Mouse (Mus musculus): Measurements from ENCODE around the gene Klc3.
A peak's percentile ranks its signal among the peaks of the same experiment; 100 is the strongest.

Klc3 gene

DNA sequence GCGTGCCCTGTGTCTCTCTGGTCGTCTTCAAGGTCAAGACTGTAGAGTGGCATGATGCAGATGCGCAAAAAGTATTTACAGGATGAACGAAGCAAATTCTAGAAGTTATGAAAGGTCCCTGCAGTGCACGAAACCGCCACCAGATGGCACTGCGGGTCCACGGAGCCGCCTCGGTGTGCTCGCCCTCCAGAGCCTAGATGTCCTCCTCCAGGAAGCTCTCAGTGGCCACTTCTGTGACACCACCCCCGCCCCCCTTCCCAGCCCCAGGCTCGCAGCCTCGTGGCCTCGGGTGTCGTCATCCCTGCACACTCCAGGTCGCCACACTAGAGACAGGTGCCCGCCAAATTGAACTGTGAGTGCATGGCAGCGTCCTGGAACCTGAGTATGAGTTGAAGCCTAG is 1.5 kb upstream of the Klc3 start:
- peak; percentile 81 to 84 for DNase-seq

- DNase-seq = no peak
Observed at GRCm38 (mm10) chr7:19404476-19404875, 572 bp upstream of the Klc3 start, which contains the start of gene Ckm. Gene Ckm, plus strand, starts transcription at chr7:19404776.

GRCm38 (mm10) chr7:19402535-19403112 is 1.3 kb downstream of the Klc3 start:
- DNase-seq = no peak

- DNase-seq = no peak
Observed at GRCm38 (mm10) chr7:19400946-19401345, 3.0 kb downstream of the Klc3 start.

DNA sequence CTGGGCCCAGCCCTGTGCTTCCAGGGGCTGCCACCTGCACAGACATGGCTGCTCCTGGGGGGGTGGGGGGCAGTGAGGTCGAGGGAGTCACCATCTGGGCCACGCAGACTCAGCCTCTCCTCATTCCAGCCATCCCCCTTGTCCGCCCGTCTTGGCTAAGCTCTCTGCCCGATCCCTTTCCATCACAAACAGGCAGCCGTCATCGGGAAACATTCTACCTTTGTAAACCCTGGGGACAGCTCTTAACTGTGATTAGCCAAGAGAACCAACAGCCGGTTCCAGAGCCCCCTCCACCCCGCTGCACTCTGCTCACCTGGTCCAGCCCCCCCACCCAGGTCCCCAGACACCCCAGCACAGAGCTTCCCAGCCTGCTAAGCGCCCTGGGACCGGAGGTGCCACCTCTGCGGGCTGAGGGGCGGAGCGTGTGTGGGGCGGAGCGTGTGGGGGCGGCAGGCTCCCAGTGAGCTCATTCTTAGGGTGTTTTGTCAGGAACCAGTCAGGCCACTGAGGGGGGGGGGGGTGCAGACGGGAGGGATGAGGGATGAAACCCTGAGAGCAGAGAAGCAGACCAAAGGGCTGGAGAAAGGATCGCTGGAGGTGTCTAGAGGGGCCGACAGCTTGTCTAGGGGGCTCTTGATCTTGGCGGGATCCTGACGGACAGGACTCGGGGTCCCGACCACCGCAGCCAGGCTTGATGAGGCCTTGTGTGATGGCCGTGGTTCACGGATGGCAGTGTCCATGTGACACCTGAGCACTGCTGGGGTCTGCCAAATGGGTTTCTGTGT is 4.2 kb downstream of the Klc3 start:
- DNase-seq = no peak

DNA sequence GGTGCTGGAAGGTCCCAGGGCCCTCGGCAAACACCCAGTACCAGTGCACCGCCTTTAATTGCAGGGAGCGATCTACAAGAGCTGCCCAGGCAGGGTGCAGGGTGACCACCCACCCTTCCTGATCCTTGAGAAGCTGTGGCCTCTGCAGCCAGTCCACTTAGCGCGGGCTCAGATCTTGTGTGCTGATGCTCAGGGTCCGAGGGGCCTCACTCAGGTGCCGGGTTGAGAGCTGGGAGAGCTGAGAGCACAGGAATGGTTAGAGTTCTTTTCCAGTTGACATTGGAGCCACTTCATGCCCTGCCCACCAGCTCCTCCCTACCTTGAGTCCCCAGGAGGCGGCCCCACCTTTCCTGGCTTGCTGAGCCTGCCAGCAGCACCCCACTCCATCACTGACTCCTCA is 9.4 kb downstream of the Klc3 start:
- DNase-seq = no peak

GRCm38 (mm10) chr7:19388699-19389413 is 15.0 kb downstream of the Klc3 start:
- no peak for DNase-seq

GRCm38 (mm10) chr7:19383708-19384107 is 20.2 kb downstream of the Klc3 start:
- DNase-seq = no peak

DNA sequence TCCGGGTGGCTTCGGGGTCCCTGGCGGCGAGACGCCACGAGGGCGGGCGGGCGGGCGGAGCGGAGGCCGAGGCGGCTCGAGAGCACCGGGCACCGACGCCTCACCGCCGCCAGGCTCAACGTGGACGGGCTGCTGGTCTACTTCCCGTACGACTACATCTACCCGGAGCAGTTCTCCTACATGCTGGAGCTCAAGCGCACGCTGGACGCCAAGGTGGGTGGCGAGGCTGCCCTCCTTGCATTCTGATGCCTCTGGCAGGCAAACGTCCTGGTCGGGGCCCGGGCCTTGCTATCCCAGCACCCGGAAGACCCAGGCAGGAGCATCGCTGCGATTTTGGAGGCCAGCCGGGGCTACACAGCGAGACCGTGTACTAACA is 21.8 kb downstream of the Klc3 start:
- DNase-seq = no peak

DNA sequence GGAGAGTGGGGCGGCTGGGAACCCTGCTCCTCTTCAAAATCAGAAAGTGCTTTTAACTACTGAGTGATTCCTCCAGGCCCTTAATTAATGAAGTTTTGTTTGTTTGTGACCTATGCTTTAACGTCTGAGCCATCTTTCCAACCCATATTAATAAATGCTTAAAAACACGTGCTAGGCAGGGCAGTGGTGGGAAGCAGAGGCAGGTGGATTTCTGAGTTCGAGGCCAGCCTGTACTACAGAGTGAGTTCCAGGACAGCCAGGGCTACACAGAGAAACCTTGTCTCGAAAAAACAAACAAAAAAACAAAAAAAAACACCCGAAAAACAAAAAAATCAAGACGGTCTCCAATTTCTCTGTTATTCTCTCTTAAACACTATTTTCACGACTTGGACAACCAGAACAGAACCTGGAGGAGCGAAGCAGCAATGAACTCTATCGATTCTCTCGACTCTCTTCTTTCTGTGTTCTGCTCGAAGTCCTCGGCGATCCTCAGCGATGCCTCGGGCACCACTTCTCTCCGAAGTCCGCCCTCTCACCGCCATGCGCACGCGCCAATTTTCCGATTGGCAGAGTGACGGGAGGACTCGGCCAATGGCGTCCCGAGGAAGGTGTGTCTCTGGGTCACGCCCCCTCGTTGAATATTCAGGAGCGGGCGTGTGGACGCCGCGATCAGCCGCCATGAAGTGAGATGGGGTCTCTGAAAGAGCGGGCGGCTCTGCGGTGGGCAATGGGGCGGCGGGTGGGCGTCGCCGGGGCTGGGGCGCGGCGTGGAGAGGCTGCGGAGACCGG is 22.3 kb downstream of the Klc3 start, which contains the start of gene Ercc2:
Gene Ercc2 (plus strand): TSS at position 634 of the 789 bp plus-strand sequence.
- peak; percentile 98 to 99 for DNase-seq

GRCm38 (mm10) chr7:19378049-19378448 is 25.9 kb downstream of the Klc3 start:
- DNase-seq = no peak

DNA sequence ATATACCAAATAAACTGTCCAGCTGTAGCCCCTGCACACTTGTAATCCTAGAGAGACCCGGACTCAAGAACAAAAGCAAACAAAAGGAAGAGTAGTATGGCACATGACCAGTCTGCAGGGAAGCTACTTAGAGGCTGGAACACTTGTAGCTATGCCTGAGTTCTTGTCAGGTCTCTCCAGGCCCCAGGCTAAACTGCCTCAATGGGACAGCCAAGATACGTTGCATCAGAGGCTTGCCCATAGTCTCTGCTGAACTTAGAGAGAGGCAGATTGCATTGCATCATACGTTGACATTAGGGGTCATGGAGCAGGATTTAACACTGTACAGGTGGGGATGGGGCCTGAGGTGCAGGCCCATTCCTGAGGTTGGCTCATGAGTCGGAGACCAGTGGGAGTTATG is 27.9 kb downstream of the Klc3 start:
- DNase-seq = no peak

- no peak for DNase-seq
Observed at GRCm38 (mm10) chr7:19375368-19375767, 28.5 kb downstream of the Klc3 start.

GRCm38 (mm10) chr7:19373367-19373766 is 30.5 kb downstream of the Klc3 start:
- DNase-seq = no peak

DNA sequence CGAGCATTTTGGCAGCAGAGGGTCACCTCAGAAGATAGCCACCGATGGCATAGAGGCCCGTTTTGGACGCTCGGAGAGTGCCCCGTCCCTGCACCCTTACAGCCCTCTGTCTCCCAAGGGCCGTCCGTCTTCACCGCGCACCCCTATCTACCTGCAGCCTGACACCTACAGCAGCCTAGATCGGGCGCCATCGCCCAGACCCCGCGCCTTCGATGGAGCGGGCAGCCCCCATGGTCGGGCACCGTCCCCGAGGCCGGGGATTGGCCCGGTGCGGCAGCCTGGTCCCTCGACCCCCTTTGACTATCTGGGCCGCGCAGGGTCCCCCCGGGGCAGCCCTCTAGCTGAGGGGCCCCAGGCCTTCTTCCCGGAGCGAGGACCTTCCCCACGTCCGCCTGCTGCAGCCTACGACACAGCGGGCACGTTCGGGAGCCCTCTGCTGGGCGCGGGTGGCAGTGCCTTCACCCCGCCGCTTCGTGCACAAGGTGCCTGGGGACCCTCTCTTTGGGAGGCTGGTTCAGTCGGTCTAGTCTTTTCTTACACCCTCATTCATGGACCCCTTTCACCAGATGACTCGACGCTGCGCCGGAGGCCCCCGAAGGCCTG is 34.0 kb downstream of the Klc3 start:
- DNase-seq = peak; percentile 72 to 74

DNA sequence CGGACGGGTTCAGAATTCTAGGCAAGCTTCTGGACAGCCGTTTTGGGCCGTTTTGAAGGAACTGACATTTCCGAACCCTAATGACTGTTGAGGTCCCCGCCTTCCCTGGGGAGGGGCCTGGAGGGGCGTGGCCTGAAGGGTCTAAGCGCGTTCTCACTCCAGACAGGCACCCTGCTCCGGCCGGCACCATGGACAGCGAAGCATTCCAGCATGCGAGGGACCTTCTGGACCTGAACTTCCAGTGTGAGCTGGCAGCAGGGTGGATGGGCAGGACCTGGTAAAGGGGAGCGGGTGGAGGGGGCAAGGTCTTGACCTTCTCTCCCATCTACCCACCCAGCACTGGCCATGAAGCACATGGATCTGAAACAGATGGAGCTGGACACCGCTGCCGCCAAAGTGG is 35.5 kb downstream of the Klc3 start:
- DNase-seq = no peak

DNA sequence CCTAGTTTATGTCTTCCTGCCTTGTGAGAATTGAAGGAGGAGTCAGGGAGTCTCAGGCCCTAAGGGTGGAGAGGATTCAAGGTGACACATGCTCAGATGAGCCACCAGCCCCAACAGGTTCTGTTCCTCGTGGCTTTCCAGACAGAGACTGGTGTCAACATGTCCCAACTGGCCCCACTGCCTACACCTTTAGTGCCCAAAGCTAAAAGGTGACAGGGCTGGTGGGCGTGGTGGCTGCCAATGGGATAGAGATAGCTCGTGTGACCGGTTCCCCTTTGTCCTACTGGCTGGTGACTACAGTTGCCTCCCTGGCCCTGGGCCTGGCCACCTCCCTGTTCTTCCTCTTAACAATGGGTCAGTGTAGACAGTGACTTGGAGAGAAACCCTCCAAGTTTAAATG is 38.5 kb downstream of the Klc3 start:
- no peak for DNase-seq

DNA sequence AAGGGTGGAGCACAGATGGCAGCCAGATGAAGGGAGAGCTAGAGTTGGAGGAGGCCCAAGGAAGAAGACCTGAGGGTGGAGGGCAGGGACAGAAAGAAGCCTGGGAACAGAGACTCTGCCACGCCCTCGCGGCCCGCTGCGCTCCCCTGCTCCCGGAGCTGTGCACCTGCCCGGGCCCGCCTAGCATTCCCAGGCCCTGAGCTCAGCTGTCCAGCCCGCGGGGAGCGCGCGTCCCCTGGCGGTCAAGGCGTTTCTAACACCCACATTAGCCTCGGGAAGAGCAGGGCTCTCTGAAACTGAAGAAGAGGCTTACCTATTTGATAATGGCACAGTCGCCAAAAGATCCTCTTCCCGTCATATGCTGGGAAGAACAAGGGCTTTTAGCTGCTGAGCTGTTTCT is 40.0 kb downstream of the Klc3 start:
- DNase-seq = peak; percentile 80 to 81

DNA sequence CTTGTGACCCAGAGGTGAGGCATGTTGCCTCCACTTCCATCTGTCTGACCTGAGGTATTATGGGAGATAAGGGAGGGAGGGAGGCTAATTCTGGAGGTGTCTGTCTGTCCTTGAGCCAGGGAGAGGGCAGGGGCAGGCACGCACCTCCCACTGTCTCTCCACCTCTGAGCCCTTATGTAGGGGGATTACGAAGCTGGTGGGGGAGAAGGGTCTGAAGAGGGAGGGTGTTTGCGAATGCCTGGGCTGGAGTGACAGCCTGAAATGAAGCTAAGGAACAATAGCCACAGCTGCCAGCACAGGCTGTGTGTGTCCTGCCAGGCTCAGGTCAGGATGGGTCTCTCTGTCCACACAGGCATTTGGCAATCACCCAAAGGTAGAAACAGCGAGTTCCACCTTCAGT is 41.6 kb downstream of the Klc3 start:
- DNase-seq = no peak

DNA sequence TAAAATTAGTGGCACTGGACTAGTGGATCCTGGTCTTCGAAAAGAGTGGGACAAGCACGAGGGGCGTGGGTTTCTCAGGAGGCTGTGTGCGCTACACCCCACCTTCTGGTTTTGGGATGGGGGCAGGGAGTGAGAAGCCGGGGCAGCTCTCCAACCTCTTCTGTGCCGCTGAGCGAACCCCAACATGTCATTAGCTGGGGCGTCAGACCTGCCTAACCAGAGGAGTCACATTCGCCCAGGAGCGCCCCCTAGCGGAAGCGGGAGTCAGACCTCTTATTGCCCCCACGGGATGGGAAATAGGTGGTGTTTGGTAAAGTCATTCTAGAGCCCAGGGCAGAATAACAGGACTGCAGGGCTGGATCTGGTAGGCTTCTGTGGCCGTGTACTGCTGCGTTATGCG is 42.2 kb downstream of the Klc3 start:
- peak; percentile 53 to 62 for DNase-seq

DNA sequence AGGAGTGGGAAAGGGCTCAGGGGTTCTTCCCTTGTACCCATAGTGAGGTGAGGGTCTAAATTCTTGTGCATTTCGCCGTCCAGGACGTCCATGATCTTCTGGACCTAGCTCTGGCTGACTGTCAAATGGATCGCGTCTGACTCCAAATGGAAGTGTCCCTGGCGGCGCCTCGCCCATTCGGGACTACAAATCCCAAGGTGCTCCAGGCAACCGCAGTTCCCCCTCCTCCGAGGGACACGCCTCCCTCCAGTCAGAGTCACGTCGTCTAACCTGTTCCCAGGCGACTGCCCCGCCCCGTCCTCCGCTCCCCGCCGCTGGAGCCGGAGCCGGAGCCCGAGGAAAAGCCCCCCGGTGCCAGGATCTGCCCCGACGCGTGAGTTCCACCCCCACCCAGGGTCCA is 43.0 kb downstream of the Klc3 start:
- peak; percentile 89 to 91 for DNase-seq

- DNase-seq = peak; percentile 64 to 66
Observed at GRCm38 (mm10) chr7:19359892-19360641, 43.8 kb downstream of the Klc3 start.
